Mouse (Mus musculus) heart, embryonic 15.5 days (tissue): ENCODE measurements around the gene Map2. TPM values are rescaled to one million over a fixed set of nuclear protein-coding genes. Genes with fewer than 3 reads are reported as not detected.

Source experiments
- ATAC-seq: fragments of 200-750 bp; cut with Nextera tagmentation; replicated peaks from 2 replicates; pipeline ENCODE4 v1.8.0; 2017; ENCODE audit warnings: low read depth, moderate TSS enrichment; ENCODE audit not compliant: insufficient number of reproducible peaks, insufficient read depth, low FRiP score
- H3K27ac ChIP-seq: fragments of 300-500 bp; sonication (generic); 2 replicates; pipeline ENCODE4 v1.5.1; 2015; ENCODE audit warnings: mild to moderate bottlenecking, inconsistent platforms
- H3K27me3 ChIP-seq: fragments of 300-500 bp; sonication (generic); 2 replicates; pipeline ENCODE4 v1.6.1; 2015; ENCODE audit warnings: inconsistent platforms
- H3K36me3 ChIP-seq: fragments of 300-500 bp; sonication (generic); 2 replicates; pipeline ENCODE4 v1.6.1; 2015; ENCODE audit warnings: mild to moderate bottlenecking, inconsistent platforms
- H3K4me1 ChIP-seq: fragments of 300-500 bp; sonication (generic); replicated peaks from 2 replicates; pipeline ENCODE4 v1.6.1; 2015; ENCODE audit warnings: inconsistent platforms
- H3K4me2 ChIP-seq: fragments of 300-500 bp; sonication (generic); 2 replicates; pipeline ENCODE4 v1.6.1; 2015; ENCODE audit warnings: inconsistent platforms, mild to moderate bottlenecking, moderate library complexity
- H3K4me3 ChIP-seq: fragments of 300-500 bp; sonication (generic); 2 replicates; pipeline ENCODE4 v1.5.1; 2015; ENCODE audit warnings: mild to moderate bottlenecking, inconsistent platforms
- H3K9ac ChIP-seq: fragments of 300-500 bp; sonication (generic); 2 replicates; pipeline ENCODE4 v1.6.1; 2015; ENCODE audit warnings: mild to moderate bottlenecking, inconsistent platforms
- H3K9me3 ChIP-seq: fragments of 300-500 bp; sonication (generic); replicated peaks from 2 replicates; pipeline ENCODE4 v1.6.1; 2016; ENCODE audit warnings: inconsistent platforms
- WGBS: fragments of 180-500 bp; shearing (Covaris S2); methylation state at CpG from one replicate; pipeline ENCODE4 v1.1.7; 2015; ENCODE audit warnings: mixed read lengths; 5-methylcytosine and 5-hydroxymethylcytosine counted together
- polyA plus RNA-seq: library from polyadenylated mRNA; unstranded; fragments of >200 nt; fragmentation: Nextera tagmentation; extraction: Ambion mirVana; gene quantifications from 2 replicates; pipeline ENCODE4 v1.2.1, GENCODE M21; 2015

The Map2 gene
- polyA plus RNA-seq, 1 experiment from 2014 or later: 2.5 TPM

GRCm38 (mm10) chr1:66468704-66469020, 293.6 kb downstream of the Map2 start:
- H3K4me2 ChIP-seq: peak overlapping the region; percentile 71
- ATAC-seq: no peak
- H3K4me1 ChIP-seq: peaks cover 11% of the 10 kb centered on the region
- no peak overlapping the region for H3K9ac ChIP-seq
- H3K9me3 ChIP-seq: no peaks in the 10 kb centered on the region
- peaks cover 27% of the 10 kb centered on the region for H3K27me3 ChIP-seq
- H3K36me3 ChIP-seq: no peaks in the 10 kb centered on the region
- H3K4me3 ChIP-seq: peak overlapping the region; percentile 47
- 21% methylated on average over 3 of the region's 3 CpGs for WGBS
- no peak overlapping the region for H3K27ac ChIP-seq

GRCm38 (mm10) chr1:66482751-66483150, 307.7 kb downstream of the Map2 start:
- Histone ChIP-seq H3K27ac (no peak overlapping the region), H3K27me3 (no peaks in the 10 kb centered on the region), H3K4me1 (no peaks in the 10 kb centered on the region), H3K4me2 (no peak overlapping the region), H3K4me3 (no peak overlapping the region), H3K36me3 (no peaks in the 10 kb centered on the region), H3K9ac (no peak overlapping the region), H3K9me3 (no peaks in the 10 kb centered on the region)
- no peak for ATAC-seq
- whole genome bisulfite sequencing: 85% methylated on average over 3 of the region's 3 CpGs

Other genes starting within 250 kb of the Map2 start
- gene Crygf, start 248.8 kb upstream of the Map2 start, polyA plus RNA-seq: not detected in 2 replicates